Mouse (Mus musculus) myocyte (in vitro differentiated cells): ENCODE results near the gene Apol9b. TPM values are rescaled to one million over a fixed set of nuclear protein-coding genes. Genes with fewer than 3 reads are reported as not detected.

Experiments
- H3K27me3 ChIP-seq: one replicate; pipeline ENCODE4 v1.6.1; 2011; ENCODE audit not compliant: control insufficient read depth, insufficient read depth, insufficient read length
- H3K36me3 ChIP-seq: one replicate; pipeline ENCODE4 v1.6.1; 2011; ENCODE audit not compliant: control insufficient read depth, insufficient read depth
- H3K4me2 ChIP-seq: one replicate; pipeline ENCODE4 v1.6.1; 2011; ENCODE audit warnings: low read depth, control low read depth
- H3K4me3 ChIP-seq: one replicate; pipeline ENCODE4 v1.5.1; 2011; ENCODE audit warnings: mild to moderate bottlenecking, control low read depth, moderate library complexity
- H3K79me2 ChIP-seq: one replicate; pipeline ENCODE4 v1.6.1; 2011; ENCODE audit not compliant: control insufficient read depth, insufficient read depth
- H3ac ChIP-seq: one replicate; pipeline ENCODE4 v1.6.1; 2011; ENCODE audit not compliant: control insufficient read depth, insufficient read length
- CEBPB ChIP-seq: IDR thresholded peaks from 2 replicates; pipeline ENCODE4 v1.6.1; 2011; ENCODE audit warnings: mild to moderate bottlenecking, moderate library complexity; ENCODE audit not compliant: poor library complexity, insufficient read depth, severe bottlenecking
- E2F4 ChIP-seq: IDR thresholded peaks from one replicate; pipeline ENCODE4 v1.6.1; 2011; ENCODE audit warnings: mild to moderate bottlenecking, control low read depth, moderate library complexity; ENCODE audit not compliant: insufficient read depth
- MAX ChIP-seq: IDR thresholded peaks from one replicate; pipeline ENCODE4 v1.6.1; 2011; ENCODE audit warnings: low read depth, mild to moderate bottlenecking, control low read depth
- MYOD1 ChIP-seq, 3 experiments: IDR thresholded peaks; one replicate each; pipeline ENCODE4 v1.6.1; 2011; ENCODE audit warnings: control low read depth in 2 of 3, low read depth in 2 of 3, mild to moderate bottlenecking in 2 of 3, moderate library complexity in 1 of 3; ENCODE audit not compliant: insufficient read length in 2 of 3, control insufficient read depth in 1 of 3
- MYOG ChIP-seq, 3 experiments: IDR thresholded peaks; one replicate each; pipeline ENCODE4 v1.6.1; 2011; ENCODE audit warnings: control low read depth in 2 of 3, low read depth in 2 of 3, mild to moderate bottlenecking in 2 of 3; ENCODE audit not compliant: insufficient read length in 2 of 3, control insufficient read depth in 1 of 3, insufficient read depth in 1 of 3
- POLR2A ChIP-seq: IDR thresholded peaks from one replicate; pipeline ENCODE4 v1.6.1; 2011; ENCODE audit warnings: low read depth, mild to moderate bottlenecking, control low read depth, moderate library complexity; ENCODE audit not compliant: insufficient read length
- POLR2AphosphoS2 ChIP-seq: IDR thresholded peaks from one replicate; pipeline ENCODE4 v1.6.1; 2011; ENCODE audit warnings: low read depth, control low read depth; ENCODE audit not compliant: insufficient read length
- REST ChIP-seq: IDR thresholded peaks from one replicate; pipeline ENCODE4 v1.6.1; 2011; ENCODE audit warnings: mild to moderate bottlenecking, control low read depth, moderate library complexity; ENCODE audit not compliant: insufficient read depth, insufficient read length
- SRF ChIP-seq: IDR thresholded peaks from one replicate; pipeline ENCODE4 v1.6.1; 2011; ENCODE audit warnings: low read depth; ENCODE audit not compliant: control insufficient read depth, insufficient read length
- TCF12 ChIP-seq: IDR thresholded peaks from one replicate; pipeline ENCODE4 v1.6.1; 2011; ENCODE audit warnings: mild to moderate bottlenecking, control low read depth; ENCODE audit not compliant: poor library complexity, insufficient read depth, severe bottlenecking
- TCF3 ChIP-seq: IDR thresholded peaks from one replicate; pipeline ENCODE4 v1.6.1; 2011; ENCODE audit warnings: low read depth, control low read depth; ENCODE audit not compliant: insufficient read length
- USF1 ChIP-seq: IDR thresholded peaks from one replicate; pipeline ENCODE4 v1.6.1; 2011; ENCODE audit warnings: low read depth, mild to moderate bottlenecking, control low read depth, moderate library complexity
- polyA plus RNA-seq: library from polyadenylated mRNA; unstranded; fragments of >200 nt; fragmentation: generic; extraction: Trizol; gene quantifications from one replicate; pipeline ENCODE4 v1.2.1, GENCODE M21; 2012; ENCODE audit warnings: missing spikeins

The Apol9b gene
- polyA plus RNA-seq, 1 experiment = 63.1 TPM

DNA sequence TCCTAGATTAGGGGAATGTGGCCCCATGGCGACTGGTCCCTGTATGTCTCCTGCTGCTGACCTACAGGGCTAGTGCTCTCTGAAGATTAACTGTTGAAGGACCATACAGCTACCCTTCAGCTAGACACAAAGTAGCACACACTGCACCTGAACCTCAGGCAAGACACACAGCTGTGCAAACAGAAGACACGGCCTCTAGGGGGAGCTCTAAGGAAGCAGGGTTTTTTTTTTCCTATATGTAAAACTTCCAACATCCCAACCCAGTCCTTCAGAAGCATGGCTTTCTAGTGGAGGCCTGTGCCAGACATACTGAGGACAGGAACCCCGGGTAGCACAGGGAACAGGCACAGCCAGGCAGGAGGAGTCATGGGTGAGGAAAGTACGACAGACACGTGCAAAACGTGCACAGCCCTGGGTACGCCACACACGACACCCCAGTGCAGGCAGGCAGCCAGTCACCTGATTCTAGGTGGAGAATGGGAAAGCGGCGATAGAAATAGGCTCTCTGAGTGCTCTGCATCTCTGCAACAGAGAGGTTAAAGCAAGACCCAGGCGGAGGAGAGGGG is 53.7 kb downstream of the Apol9b start:
- peaks cover 100% of the 10 kb centered on the region for H3K36me3 ChIP-seq
- H3ac ChIP-seq = no peak overlapping the region
- no peak overlapping the region for H3K4me2 ChIP-seq
- TF ChIP-seq REST (no peak), SRF (no peak), TCF12 (no peak), E2F4 (no peak), POLR2A (peak; percentile 53), MYOD1 (IDR thresholded peaks at IDR 0.05; ENCODE audit: control insufficient read depth in 1 of 3, insufficient read length in 2 of 3, low read depth in 2 of 3) (no peak), CEBPB (no peak), USF1 (no peak), TCF3 (no peak), POLR2AphosphoS2 (peak; percentile 67), MYOG (IDR thresholded peaks at IDR 0.05; ENCODE audit: control insufficient read depth in 1 of 3, insufficient read depth in 1 of 3, insufficient read length in 2 of 3, low read depth in 2 of 3) (peak in 1 of 3 experiments; percentile 3), MAX (no peak)
- H3K79me2 ChIP-seq = peaks cover 63% of the 10 kb centered on the region
- no peaks in the 10 kb centered on the region for H3K27me3 ChIP-seq
- no peak overlapping the region for H3K4me3 ChIP-seq

DNA sequence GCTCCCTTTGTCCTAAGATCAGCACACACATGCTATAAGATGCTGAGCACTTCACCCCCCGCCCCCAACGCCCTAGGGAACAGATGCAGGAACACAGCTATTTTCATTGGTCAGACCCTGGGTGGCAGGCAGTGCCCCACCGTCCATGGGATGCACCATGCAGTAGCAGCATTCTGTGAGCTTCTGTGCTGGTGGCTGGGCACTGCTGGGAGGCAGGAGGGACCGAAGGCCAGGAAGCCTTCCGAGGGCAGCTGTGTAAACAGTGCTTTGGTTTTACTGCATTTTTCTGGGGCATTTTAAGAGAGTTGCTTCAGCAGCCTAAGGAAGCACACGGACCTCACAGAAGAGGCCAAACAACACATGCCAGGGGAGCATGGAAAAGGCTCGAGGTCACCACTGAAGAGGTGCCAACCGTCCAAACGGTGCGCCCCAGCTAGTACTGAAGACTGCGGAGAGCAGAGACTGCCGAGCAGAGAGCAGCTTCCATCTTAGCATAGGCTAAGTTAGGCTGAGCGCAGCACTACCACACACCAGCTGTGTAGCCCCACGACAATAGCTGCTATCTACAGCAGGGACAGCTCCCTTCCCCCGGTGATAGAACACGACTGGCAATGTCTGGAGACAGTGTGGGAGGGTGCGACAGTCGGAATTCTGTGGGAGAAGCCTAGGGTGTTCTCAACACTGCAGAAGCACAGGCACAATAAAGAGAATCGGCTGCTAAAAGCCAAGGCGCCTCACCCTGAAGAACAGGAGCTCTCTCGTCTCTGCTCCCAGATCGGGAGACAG is 55.4 kb downstream of the Apol9b start:
- H3K79me2 ChIP-seq = peaks cover 62% of the 10 kb centered on the region
- TF ChIP-seq MYOG (IDR thresholded peaks at IDR 0.05; ENCODE audit: control insufficient read depth in 1 of 3, insufficient read depth in 1 of 3, insufficient read length in 2 of 3, low read depth in 2 of 3) (peak in 2 of 3 experiments; percentile 28 to 85), MYOD1 (IDR thresholded peaks at IDR 0.05; ENCODE audit: control insufficient read depth in 1 of 3, insufficient read length in 2 of 3, low read depth in 2 of 3) (peak; percentile 35 to 95 (median 87)), SRF (no peak), POLR2AphosphoS2 (peak; percentile 50), E2F4 (no peak), POLR2A (peak; percentile 5), REST (no peak), MAX (no peak), CEBPB (no peak), USF1 (no peak), TCF12 (peak; percentile 66), TCF3 (no peak)
- no peak overlapping the region for H3K4me3 ChIP-seq
- peaks cover 100% of the 10 kb centered on the region for H3K36me3 ChIP-seq
- no peak overlapping the region for H3ac ChIP-seq
- no peaks in the 10 kb centered on the region for H3K27me3 ChIP-seq
- no peak overlapping the region for H3K4me2 ChIP-seq

GRCm38 (mm10) chr15:77785807-77786206 is 57.0 kb downstream of the Apol9b start:
- Histone ChIP-seq H3K36me3 (peaks cover 100% of the 10 kb centered on the region), H3K4me2 (no peak overlapping the region), H3K4me3 (no peak overlapping the region), H3ac (no peak overlapping the region), H3K27me3 (no peaks in the 10 kb centered on the region), H3K79me2 (peaks cover 67% of the 10 kb centered on the region)
- TF ChIP-seq E2F4 (no peak), POLR2AphosphoS2 (no peak), POLR2A (no peak), TCF12 (no peak), MYOD1 (IDR thresholded peaks at IDR 0.05; ENCODE audit: control insufficient read depth in 1 of 3, insufficient read length in 2 of 3, low read depth in 2 of 3) (no peak), TCF3 (no peak)

Other genes starting within 250 kb of the Apol9b start
- gene Apol11a, start 220.8 kb upstream of the Apol9b start, polyA plus RNA-seq = 0.07 TPM
- not detected for gene Apol7c, start 195.7 kb upstream of the Apol9b start, polyA plus RNA-seq
- not detected for gene 1700025B11Rik, start 167.1 kb upstream of the Apol9b start, polyA plus RNA-seq
- gene Apol10b, start 132.9 kb upstream of the Apol9b start, polyA plus RNA-seq = 1.6 TPM
- not detected for gene Gm36245, start 129.8 kb upstream of the Apol9b start, polyA plus RNA-seq
- 0.02 TPM for gene Apol11b, start 85.8 kb upstream of the Apol9b start, polyA plus RNA-seq
- gene Apol7e, start 30.2 kb upstream of the Apol9b start, polyA plus RNA-seq = not detected
- gene Apol8, start 28.0 kb downstream of the Apol9b start, polyA plus RNA-seq = 0.38 TPM
- 466 TPM for gene Myh9, start 113.1 kb downstream of the Apol9b start, polyA plus RNA-seq
- 383 TPM for gene Txn2, start 200.0 kb downstream of the Apol9b start, polyA plus RNA-seq
- gene Foxred2, start 227.7 kb downstream of the Apol9b start, polyA plus RNA-seq = 4.8 TPM
- gene Eif3d, start 241.8 kb downstream of the Apol9b start, polyA plus RNA-seq = 461 TPM